Mouse (Mus musculus) heart, postnatal 0 days (tissue): ENCODE measurements around the gene Neurl1b. TPM values are rescaled to one million over a fixed set of nuclear protein-coding genes. Genes with fewer than 3 reads are reported as not detected.

Experiments
- ATAC-seq: fragments of 200-750 bp; cut with Nextera tagmentation; 2 replicates; pipeline ENCODE4 v1.8.0; 2017; ENCODE audit warnings: low read depth, moderate number of reproducible peaks, moderate library complexity; ENCODE audit not compliant: insufficient read depth
- DNase-seq: peaks from one replicate; pipeline ENCODE4 v3.0.0-alpha.2; 2016; ENCODE audit warnings: low spot score
- H3K27ac ChIP-seq: fragments of 300-500 bp; sonication (generic); 2 replicates; pipeline ENCODE4 v1.5.1; 2014; ENCODE audit warnings: low read depth, mild to moderate bottlenecking
- H3K27me3 ChIP-seq: fragments of 300-500 bp; sonication (generic); 2 replicates; pipeline ENCODE4 v1.6.1; 2014; ENCODE audit warnings: low read length, mixed read lengths; ENCODE audit not compliant: control insufficient read depth, insufficient read depth
- H3K36me3 ChIP-seq: fragments of 300-500 bp; sonication (generic); replicated peaks from 2 replicates; pipeline ENCODE4 v1.6.1; 2014; ENCODE audit warnings: low read length, mixed read lengths; ENCODE audit not compliant: control insufficient read depth, insufficient read depth
- H3K4me1 ChIP-seq: fragments of 300-500 bp; sonication (generic); 2 replicates; pipeline ENCODE4 v1.6.1; 2014; ENCODE audit warnings: antibody characterized with exemption; ENCODE audit not compliant: control insufficient read depth, insufficient read depth
- H3K4me2 ChIP-seq: fragments of 300-500 bp; sonication (generic); 2 replicates; pipeline ENCODE4 v1.6.1; 2014; ENCODE audit warnings: low read depth, mild to moderate bottlenecking, low read length, moderate library complexity
- H3K4me3 ChIP-seq: fragments of 300-500 bp; sonication (generic); 2 replicates; pipeline ENCODE4 v1.5.1; 2014; ENCODE audit warnings: low read depth, low read length
- H3K9ac ChIP-seq: fragments of 300-500 bp; sonication (generic); replicated peaks from 2 replicates; pipeline ENCODE4 v1.6.1; 2014; ENCODE audit warnings: low read depth, low read length, mixed read lengths
- H3K9me3 ChIP-seq: fragments of 300-500 bp; sonication (generic); replicated peaks from 2 replicates; pipeline ENCODE4 v1.6.1; 2016; ENCODE audit warnings: low read length; ENCODE audit not compliant: control insufficient read depth
- CTCF ChIP-seq: IDR thresholded peaks from 2 replicates; pipeline ENCODE4 v1.5.1; 2016; ENCODE audit warnings: antibody characterized with exemption, control low read depth, low read depth
- EP300 ChIP-seq: IDR thresholded peaks from 2 replicates; pipeline ENCODE4 v1.6.1; 2016; ENCODE audit warnings: antibody characterized with exemption, low read depth
- WGBS: fragments of 180-500 bp; shearing (Covaris S2); extraction: QIAGEN DNeasy Blood & Tissue Kit; methylation state at CpG from one replicate; pipeline ENCODE4 v1.1.7; 2014; 5-methylcytosine and 5-hydroxymethylcytosine counted together
- polyA plus RNA-seq: library from polyadenylated mRNA; unstranded; fragments of >200 nt; fragmentation: Nextera tagmentation; extraction: Ambion mirVana; gene quantifications from 2 replicates; pipeline ENCODE4 v1.2.1, GENCODE M21; 2015
- total RNA-seq: library from RNA; depleted of rRNA; stranded (reverse); fragments of >200 nt; gene quantifications from 2 replicates; pipeline ENCODE4 v1.2.3, GENCODE M21; 2014; ENCODE audit warnings: low replicate concordance

Gene Neurl1b
- total and polyA plus RNA-seq, 2 experiments from 2014 or later, result 1.6 to 66.1 TPM

GRCm38 (mm10) chr17:26442197-26442596 lies 27.6 kb downstream of the Neurl1b start:
- no peaks in the 10 kb centered on the region for H3K4me1 ChIP-seq
- no peak for ATAC-seq
- H3K4me3 ChIP-seq, result no peak overlapping the region
- peaks cover 9% of the 10 kb centered on the region for H3K27me3 ChIP-seq
- 89% methylated on average over 6 of the region's 6 CpGs for WGBS
- no peaks in the 10 kb centered on the region for H3K9me3 ChIP-seq
- no peak overlapping the region for H3K9ac ChIP-seq
- peaks cover 66% of the 10 kb centered on the region for H3K36me3 ChIP-seq
- no peak for DNase-seq
- H3K27ac ChIP-seq, result no peak overlapping the region
- TF ChIP-seq CTCF (no peak), EP300 (no peak)
- no peak overlapping the region for H3K4me2 ChIP-seq

GRCm38 (mm10) chr17:26443865-26444264 lies 29.2 kb downstream of the Neurl1b start:
- Histone ChIP-seq H3K9me3 (no peaks in the 10 kb centered on the region), H3K4me1 (no peaks in the 10 kb centered on the region), H3K9ac (no peak overlapping the region), H3K4me3 (no peak overlapping the region), H3K4me2 (no peak overlapping the region), H3K27me3 (peaks cover 1% of the 10 kb centered on the region; the same call in 1 of the 2 replicates), H3K27ac (no peak overlapping the region), H3K36me3 (peaks cover 68% of the 10 kb centered on the region)
- no peak for TF ChIP-seq CTCF
- TF ChIP-seq EP300, result no peak
- ATAC-seq (no peak), DNase-seq (no peak)
- WGBS, result 38% methylated on average over 4 of the region's 4 CpGs

- H3K4me2 ChIP-seq, result no peak overlapping the region
- no peak overlapping the region for H3K9ac ChIP-seq
- H3K9me3 ChIP-seq, result no peaks in the 10 kb centered on the region
- H3K27me3 ChIP-seq, result no peaks in the 10 kb centered on the region
- no peak overlapping the region for H3K4me3 ChIP-seq
- H3K27ac ChIP-seq, result no peak overlapping the region
- peaks cover 32% of the 10 kb centered on the region for H3K36me3 ChIP-seq
- TF ChIP-seq CTCF, result no peak
- TF ChIP-seq EP300, result no peak
- H3K4me1 ChIP-seq, result peaks cover 10% of the 10 kb centered on the region
- WGBS, result 66% methylated on average over 3 of the region's 3 CpGs
- DNase-seq, result no peak
- no peak for ATAC-seq
These were observed 34.8 kb downstream of the Neurl1b start for GRCm38 (mm10) chr17:26449472-26449871.

DNA sequence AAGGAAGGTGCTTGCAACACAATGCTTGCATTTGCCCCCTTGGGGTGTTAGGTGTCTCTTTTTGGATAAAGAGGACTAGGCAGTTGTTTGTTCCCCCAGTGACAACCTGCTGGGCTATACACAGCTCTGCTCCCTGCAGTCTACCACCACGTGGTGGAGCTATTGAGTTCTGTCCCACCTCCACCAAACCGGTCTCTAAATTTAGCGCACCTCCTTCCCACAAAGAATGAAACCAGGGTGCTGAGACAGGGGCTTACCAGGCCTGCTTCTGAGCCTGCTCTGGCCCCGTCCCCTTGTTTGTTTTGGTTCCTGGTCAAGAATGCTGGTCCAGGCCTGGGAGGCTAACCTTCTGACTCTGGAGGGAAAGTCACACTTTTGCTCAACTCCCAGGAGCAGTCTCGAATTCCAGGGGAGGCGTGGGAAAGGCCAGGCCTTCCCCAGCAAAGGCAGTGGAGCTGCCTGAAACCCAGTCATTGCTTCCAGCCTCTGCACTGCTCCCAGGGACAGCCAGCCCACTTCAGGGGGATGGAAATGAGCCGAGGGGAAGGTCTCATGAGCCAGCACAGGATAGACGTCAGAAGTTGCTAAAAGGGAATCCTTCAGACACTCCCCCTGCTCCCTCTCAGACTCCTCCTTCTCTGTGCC lies 37.1 kb downstream of the Neurl1b start:
- DNase-seq, result peak; percentile 80
- TF ChIP-seq CTCF (peak; percentile 63), EP300 (no peak)
- Histone ChIP-seq H3K4me2 (peak overlapping the region; percentile 35; the same call in 1 of the 2 replicates), H3K27ac (peak overlapping the region; percentile 59; the same call in 1 of the 2 replicates), H3K9ac (0 out of 2 replicates have a peak overlapping the region, but pooled peaks have one; percentile 8), H3K4me3 (no peak overlapping the region), H3K4me1 (peaks cover 10% of the 10 kb centered on the region), H3K9me3 (no peaks in the 10 kb centered on the region), H3K36me3 (peaks cover 17% of the 10 kb centered on the region), H3K27me3 (no peaks in the 10 kb centered on the region)
- WGBS, result 29% methylated on average over 8 of the region's 8 CpGs
- peak; percentile 74 for ATAC-seq

DNA sequence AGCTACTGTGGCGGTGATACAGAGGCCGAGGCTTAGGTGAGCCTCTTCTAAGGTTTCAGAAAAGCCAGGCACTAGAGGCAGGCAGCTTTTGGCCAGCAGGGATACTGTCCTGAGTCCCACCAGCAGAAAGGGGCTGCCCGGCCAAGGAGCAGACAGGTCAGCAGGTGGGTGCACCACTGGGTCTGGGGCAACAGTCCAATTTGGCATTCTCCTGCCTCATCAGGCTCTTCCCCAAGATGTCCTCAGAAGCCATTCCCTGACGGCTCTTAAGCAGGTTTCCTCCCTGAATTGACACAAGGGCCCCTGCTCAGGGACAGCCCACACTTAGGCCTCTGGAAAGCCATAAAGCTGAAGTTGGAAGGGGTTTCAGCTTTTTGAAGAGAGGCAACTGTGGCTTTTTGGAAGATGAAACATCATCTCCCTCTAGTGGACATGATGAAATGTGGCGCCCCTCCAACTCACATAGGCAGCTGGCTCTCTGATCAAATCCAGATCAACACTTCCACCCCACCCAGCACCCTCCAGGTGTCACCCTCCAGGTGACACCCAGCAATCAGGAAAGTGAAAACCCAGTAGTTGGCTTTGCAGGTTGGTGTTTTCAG lies 37.8 kb downstream of the Neurl1b start:
- 55% methylated on average over 5 of the region's 5 CpGs for WGBS
- Histone ChIP-seq H3K9ac (no peak overlapping the region), H3K4me3 (no peak overlapping the region), H3K27me3 (no peaks in the 10 kb centered on the region), H3K4me2 (no peak overlapping the region), H3K36me3 (peaks cover 11% of the 10 kb centered on the region), H3K4me1 (peaks cover 10% of the 10 kb centered on the region), H3K27ac (peak overlapping the region; percentile 59), H3K9me3 (no peaks in the 10 kb centered on the region)
- TF ChIP-seq EP300 (no peak), CTCF (peak; percentile 73)
- DNase-seq (peak; percentile 73), ATAC-seq (peak; percentile 25; the same call in 1 of the 2 replicates)
